Mouse (Mus musculus): ENCODE data around the gene Carhsp1.

DNA sequence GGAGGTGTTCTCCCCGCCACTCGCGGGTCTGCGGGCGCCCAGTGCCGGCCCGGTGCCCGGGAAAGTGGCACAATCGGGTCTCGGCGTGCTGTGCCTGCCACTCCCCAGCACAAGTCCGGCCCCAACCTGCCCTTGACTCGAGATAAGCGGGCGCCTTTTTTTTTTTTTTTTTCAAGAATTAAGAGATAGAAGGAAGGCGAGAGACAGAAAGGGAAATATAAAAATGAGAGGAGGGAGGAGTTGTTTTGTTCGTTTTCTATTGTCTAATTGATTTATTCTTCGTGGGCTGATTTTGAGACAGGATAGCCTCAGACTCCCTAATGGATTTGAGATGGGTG lies 364 bp upstream of the Carhsp1 start:
- TF ChIP-seq CTCF (IDR thresholded peaks at IDR 0.05; ENCODE audit: borderline replicate concordance, control insufficient read depth, extremely low read depth, insufficient read depth, low read length, poor library complexity), result no peak
- no peak for TF ChIP-seq POLR2A (IDR thresholded peaks at IDR 0.05; ENCODE audit: control insufficient read depth, extremely low read depth, insufficient read depth, low read length, poor library complexity)
